Mouse (Mus musculus) liver, embryonic 11.5 days (tissue): ENCODE measurements around the gene Esx1. TPM values are rescaled to one million over a fixed set of nuclear protein-coding genes. Genes with fewer than 3 reads are reported as not detected.

ENCODE experiments used
- ATAC-seq: fragments of 200-750 bp; cut with Nextera tagmentation; replicated peaks from 2 replicates; pipeline ENCODE4 v1.8.0; 2017; ENCODE audit warnings: moderate number of reproducible peaks, mild to moderate bottlenecking, moderate TSS enrichment, moderate library complexity; ENCODE audit not compliant: low FRiP score
- DNase-seq: peaks from one replicate; pipeline ENCODE4 v3.0.0-alpha.2; 2017; ENCODE audit warnings: low spot score
- H3K27ac ChIP-seq: fragments of 300-500 bp; sonication (generic); 2 replicates; pipeline ENCODE4 v1.5.1; 2014; ENCODE audit warnings: mild to moderate bottlenecking, low read depth, low read length, control low read depth
- H3K27me3 ChIP-seq: fragments of 300-500 bp; sonication (generic); replicated peaks from 2 replicates; pipeline ENCODE4 v1.6.1; 2014; ENCODE audit warnings: low read length, mixed read lengths; ENCODE audit not compliant: control insufficient read depth, insufficient read depth
- H3K36me3 ChIP-seq: fragments of 300-500 bp; sonication (generic); 2 replicates; pipeline ENCODE4 v1.6.1; 2014; ENCODE audit warnings: mild to moderate bottlenecking, low read length, moderate library complexity, mixed read lengths; ENCODE audit not compliant: control insufficient read depth, insufficient read depth
- H3K4me1 ChIP-seq: fragments of 300-500 bp; sonication (generic); replicated peaks from 2 replicates; pipeline ENCODE4 v1.6.1; 2014; ENCODE audit warnings: low read length, mixed read lengths; ENCODE audit not compliant: control insufficient read depth, insufficient read depth
- H3K4me2 ChIP-seq: fragments of 300-500 bp; sonication (generic); 2 replicates; pipeline ENCODE4 v1.6.1; 2014; ENCODE audit warnings: mild to moderate bottlenecking, control low read depth, moderate library complexity
- H3K4me3 ChIP-seq: fragments of 300-500 bp; sonication (generic); 2 replicates; pipeline ENCODE4 v1.5.1; 2014; ENCODE audit warnings: low read depth, low read length, control low read depth
- H3K9ac ChIP-seq: fragments of 300-500 bp; sonication (generic); 2 replicates; pipeline ENCODE4 v1.6.1; 2014; ENCODE audit warnings: low read depth, low read length, control low read depth
- H3K9me3 ChIP-seq: fragments of 300-500 bp; sonication (generic); 2 replicates; pipeline ENCODE4 v1.6.1; 2016; ENCODE audit warnings: low read length, inconsistent platforms, mixed read lengths; ENCODE audit not compliant: control insufficient read depth
- WGBS: fragments of 180-500 bp; shearing (Covaris S2); extraction: QIAGEN DNeasy Blood & Tissue Kit; methylation state at CpG from one replicate; pipeline ENCODE4 v1.1.7; 2014; 5-methylcytosine and 5-hydroxymethylcytosine counted together
- polyA plus RNA-seq: library from polyadenylated mRNA; unstranded; fragments of >200 nt; fragmentation: Nextera tagmentation; extraction: Ambion mirVana; gene quantifications from 2 replicates; pipeline ENCODE4 v1.2.1, GENCODE M21; 2014

Gene Esx1
- not detected in 2 replicates for polyA plus RNA-seq

DNA sequence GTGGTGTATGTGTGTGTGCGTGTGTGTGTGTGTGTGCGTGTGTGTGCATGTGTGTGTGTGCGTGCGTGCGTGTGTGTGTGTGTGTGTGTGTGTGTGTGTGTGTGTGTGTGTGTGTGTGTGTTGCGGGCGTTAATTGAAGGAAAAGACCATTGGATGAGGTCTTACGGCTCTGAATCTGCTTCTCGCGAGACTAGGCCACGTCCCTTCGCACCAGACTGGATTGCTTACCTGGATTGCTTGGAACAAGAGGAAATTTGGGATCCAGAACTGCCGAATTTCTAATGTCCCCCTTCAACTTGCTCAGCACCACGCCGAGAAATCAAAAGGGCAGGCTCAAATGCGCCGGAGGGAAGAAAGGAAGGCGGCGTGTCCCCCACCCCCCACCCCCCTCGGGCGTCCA is at the start of gene Esx1:
Gene Esx1, minus strand, starts transcription at position 366 of the 400 bp plus-strand sequence.
- no peaks in the 10 kb centered on the region for H3K9me3 ChIP-seq
- H3K27ac ChIP-seq: no peak within 1 kb of the TSS
- no peaks in the 10 kb centered on the region for H3K36me3 ChIP-seq
- no peak within 1 kb of the TSS; the same call in 1 of the 2 replicates for H3K4me3 ChIP-seq
- 18% methylated on average over 19 of the region's 21 CpGs for WGBS
- DNase-seq (no peak), ATAC-seq (no peak)
- no peak within 1 kb of the TSS for H3K9ac ChIP-seq
- 0 out of 2 replicates have a peak within 1 kb of the TSS, but pooled peaks have one; percentile 9 for H3K4me2 ChIP-seq
- peaks cover 79% of the 10 kb centered on the region for H3K27me3 ChIP-seq
- H3K4me1 ChIP-seq: no peaks in the 10 kb centered on the region

DNA sequence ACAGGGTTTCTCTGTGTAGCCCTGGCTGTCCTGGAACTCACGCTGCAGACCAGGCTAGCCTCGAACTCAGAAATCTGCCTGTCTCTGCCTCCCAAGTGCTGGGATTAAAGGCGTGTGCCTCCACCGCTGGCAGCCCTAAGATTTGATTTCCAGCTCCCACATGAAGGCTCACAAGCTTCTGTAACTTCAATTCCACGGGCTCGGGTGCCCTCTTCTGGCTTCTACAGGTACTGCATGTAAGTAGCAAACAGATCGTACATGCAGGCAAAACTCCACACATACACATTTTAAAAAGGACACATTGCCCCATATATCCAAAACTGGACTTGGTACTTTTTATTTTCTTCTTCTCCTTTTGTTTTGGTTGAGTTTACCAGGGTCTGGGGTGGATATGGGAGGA is 48.1 kb upstream of the Esx1 start:
- H3K27me3 ChIP-seq: no peaks in the 10 kb centered on the region
- H3K4me2 ChIP-seq: no peak overlapping the region
- no peaks in the 10 kb centered on the region for H3K36me3 ChIP-seq
- H3K9me3 ChIP-seq: no peaks in the 10 kb centered on the region
- no peak for ATAC-seq
- H3K9ac ChIP-seq: no peak overlapping the region
- no peak for DNase-seq
- H3K4me1 ChIP-seq: no peaks in the 10 kb centered on the region
- no peak overlapping the region for H3K27ac ChIP-seq
- H3K4me3 ChIP-seq: no peak overlapping the region
- 38% methylated on average over 7 of the region's 7 CpGs for WGBS

DNA sequence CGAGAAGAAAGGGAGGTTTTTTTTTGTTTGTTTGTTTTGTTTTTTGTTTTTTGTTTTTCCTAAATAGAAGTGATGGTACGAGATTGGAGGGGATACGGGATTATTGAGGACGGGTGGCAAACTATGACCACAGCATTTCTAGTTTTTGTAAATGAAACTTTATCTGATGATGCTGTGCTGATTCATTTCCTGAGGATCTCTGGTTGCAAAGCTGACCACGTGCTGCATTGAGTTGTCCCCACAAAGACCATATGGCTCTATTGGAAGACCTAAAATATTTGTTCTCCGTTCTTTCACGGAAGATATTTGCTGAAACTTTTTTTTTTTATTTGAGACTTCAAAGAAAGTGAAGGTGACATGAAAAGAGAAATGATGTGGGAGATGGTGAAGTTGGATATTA is 45.8 kb upstream of the Esx1 start:
- H3K27ac ChIP-seq: no peak overlapping the region
- 63% methylated on average over 7 of the region's 7 CpGs for WGBS
- H3K27me3 ChIP-seq: no peaks in the 10 kb centered on the region
- no peak overlapping the region for H3K9ac ChIP-seq
- H3K36me3 ChIP-seq: no peaks in the 10 kb centered on the region
- no peaks in the 10 kb centered on the region for H3K4me1 ChIP-seq
- no peaks in the 10 kb centered on the region for H3K9me3 ChIP-seq
- no peak overlapping the region for H3K4me3 ChIP-seq
- ATAC-seq (no peak), DNase-seq (no peak)
- H3K4me2 ChIP-seq: no peak overlapping the region

DNA sequence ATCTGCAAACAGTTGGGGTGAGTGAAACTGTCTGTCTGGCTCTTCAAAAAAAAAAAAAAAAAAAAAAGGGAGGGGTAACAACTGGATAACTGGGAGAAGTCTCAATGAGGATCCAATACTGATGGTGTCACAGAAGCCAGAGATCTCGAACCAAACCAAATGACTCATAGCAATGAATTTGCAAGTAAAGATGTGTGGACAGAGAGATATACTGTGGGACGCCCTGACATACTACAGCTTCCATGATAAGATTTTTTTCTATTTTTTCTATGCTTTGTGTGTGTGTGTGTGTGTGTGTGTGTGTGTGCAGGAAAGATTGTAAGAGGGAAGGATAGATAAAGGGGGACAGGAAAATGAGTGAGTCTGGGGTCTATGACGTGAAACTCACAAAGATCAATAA is 43.7 kb upstream of the Esx1 start:
- Histone ChIP-seq H3K4me2 (no peak overlapping the region), H3K9me3 (no peaks in the 10 kb centered on the region), H3K4me3 (no peak overlapping the region), H3K9ac (no peak overlapping the region), H3K36me3 (no peaks in the 10 kb centered on the region), H3K27me3 (no peaks in the 10 kb centered on the region), H3K27ac (no peak overlapping the region), H3K4me1 (no peaks in the 10 kb centered on the region)
- ATAC-seq: no peak
- DNase-seq: no peak
- 57% methylated on average over 3 of the region's 3 CpGs for WGBS

DNA sequence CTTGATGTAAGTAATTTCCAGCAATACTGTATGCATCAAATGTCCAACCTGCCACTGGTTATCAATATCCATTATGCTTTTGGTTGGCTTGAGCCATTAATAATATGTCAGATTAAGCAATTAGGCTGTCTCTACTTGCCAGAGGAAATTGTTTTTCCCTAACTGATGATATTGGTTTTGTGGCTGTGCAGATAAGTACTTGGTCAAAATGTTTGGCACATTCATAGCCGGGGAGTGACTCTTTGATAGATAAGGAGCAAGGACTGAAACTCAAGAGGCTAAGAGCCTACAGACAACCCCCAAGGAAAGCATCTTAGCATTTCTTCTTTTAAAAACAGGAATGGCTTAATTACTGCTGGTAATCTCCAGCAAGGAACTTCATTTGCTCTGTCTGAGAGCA is 40.8 kb upstream of the Esx1 start:
- Histone ChIP-seq H3K4me1 (no peaks in the 10 kb centered on the region), H3K27ac (no peak overlapping the region), H3K9ac (no peak overlapping the region), H3K4me3 (no peak overlapping the region), H3K4me2 (no peak overlapping the region), H3K9me3 (no peaks in the 10 kb centered on the region), H3K36me3 (no peaks in the 10 kb centered on the region), H3K27me3 (no peaks in the 10 kb centered on the region)
- 33% methylated on average over 1 of the region's 1 CpGs for WGBS
- ATAC-seq: no peak
- DNase-seq: no peak

DNA sequence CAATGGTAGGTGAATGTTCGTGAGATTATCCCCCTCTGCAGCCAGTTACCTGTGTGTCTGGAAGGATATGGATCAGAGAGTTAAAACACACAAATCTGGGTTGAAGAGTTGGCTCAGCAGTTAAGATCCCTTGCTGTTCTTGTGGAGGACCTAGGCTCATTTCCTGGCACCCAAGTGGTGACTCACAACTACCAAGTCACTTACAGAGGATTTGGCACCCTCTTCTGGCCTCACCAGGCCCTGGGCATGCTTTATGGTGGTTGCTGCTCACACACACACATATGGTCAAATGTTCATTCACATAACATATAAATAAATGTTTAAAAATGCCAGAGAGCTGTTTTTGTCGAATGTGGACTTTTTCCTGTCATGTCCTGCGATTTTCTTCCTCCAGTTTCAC is 39.1 kb upstream of the Esx1 start:
- Histone ChIP-seq H3K9me3 (no peaks in the 10 kb centered on the region), H3K9ac (no peak overlapping the region), H3K4me3 (no peak overlapping the region), H3K4me2 (no peak overlapping the region), H3K27me3 (no peaks in the 10 kb centered on the region), H3K4me1 (no peaks in the 10 kb centered on the region), H3K36me3 (no peaks in the 10 kb centered on the region), H3K27ac (no peak overlapping the region)
- WGBS: 58% methylated on average over 3 of the region's 3 CpGs
- ATAC-seq: no peak
- no peak for DNase-seq

DNA sequence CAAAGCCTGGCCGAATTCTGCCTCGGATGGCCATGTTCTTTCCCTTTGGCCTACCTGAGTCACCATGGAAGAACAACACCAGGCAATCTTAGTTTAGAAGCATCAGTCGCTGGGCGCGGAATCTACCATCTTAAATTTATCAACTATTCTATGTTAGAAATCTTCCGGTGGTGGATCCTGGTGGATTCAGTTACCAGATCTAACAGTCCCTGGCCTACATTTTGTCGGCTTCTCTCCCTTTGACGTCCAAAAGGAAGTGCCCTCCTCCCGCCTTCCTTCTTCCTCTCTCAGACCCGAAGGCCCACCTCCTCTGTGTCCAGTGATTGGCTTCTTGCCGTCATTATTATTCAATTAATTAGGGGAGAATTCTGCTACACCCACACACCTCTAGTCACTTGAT is 27.2 kb upstream of the Esx1 start:
- H3K36me3 ChIP-seq: no peaks in the 10 kb centered on the region
- H3K4me3 ChIP-seq: no peak overlapping the region
- DNase-seq: no peak
- H3K27ac ChIP-seq: no peak overlapping the region
- no peaks in the 10 kb centered on the region for H3K4me1 ChIP-seq
- no peaks in the 10 kb centered on the region for H3K27me3 ChIP-seq
- WGBS: 85% methylated on average over 11 of the region's 11 CpGs
- no peak overlapping the region for H3K4me2 ChIP-seq
- no peak overlapping the region for H3K9ac ChIP-seq
- no peaks in the 10 kb centered on the region for H3K9me3 ChIP-seq
- no peak for ATAC-seq

DNA sequence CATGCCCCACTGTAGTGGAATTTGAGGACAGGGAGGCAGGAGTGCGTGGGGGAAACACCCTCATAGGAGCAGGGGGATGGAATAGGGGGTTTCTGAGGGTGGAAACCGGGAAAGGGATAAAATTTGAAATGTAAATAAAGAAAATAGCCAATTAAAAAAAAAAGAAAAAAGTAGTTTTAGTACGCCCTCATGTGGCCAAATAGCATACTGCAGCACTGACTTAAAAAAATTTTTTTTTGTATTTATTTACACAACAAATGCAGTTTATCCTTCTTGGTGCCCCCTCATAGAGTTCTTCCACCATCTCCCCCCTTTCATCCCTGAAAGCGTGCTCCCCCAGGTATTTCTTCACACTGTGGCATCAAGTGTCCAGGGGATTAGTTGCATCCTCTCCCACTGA is 22.8 kb upstream of the Esx1 start:
- Histone ChIP-seq H3K4me1 (no peaks in the 10 kb centered on the region), H3K36me3 (no peaks in the 10 kb centered on the region), H3K9ac (no peak overlapping the region), H3K27ac (no peak overlapping the region), H3K27me3 (no peaks in the 10 kb centered on the region), H3K4me3 (no peak overlapping the region), H3K9me3 (no peaks in the 10 kb centered on the region), H3K4me2 (no peak overlapping the region)
- WGBS: 24% methylated on average over 4 of the region's 4 CpGs
- no peak for DNase-seq
- no peak for ATAC-seq

DNA sequence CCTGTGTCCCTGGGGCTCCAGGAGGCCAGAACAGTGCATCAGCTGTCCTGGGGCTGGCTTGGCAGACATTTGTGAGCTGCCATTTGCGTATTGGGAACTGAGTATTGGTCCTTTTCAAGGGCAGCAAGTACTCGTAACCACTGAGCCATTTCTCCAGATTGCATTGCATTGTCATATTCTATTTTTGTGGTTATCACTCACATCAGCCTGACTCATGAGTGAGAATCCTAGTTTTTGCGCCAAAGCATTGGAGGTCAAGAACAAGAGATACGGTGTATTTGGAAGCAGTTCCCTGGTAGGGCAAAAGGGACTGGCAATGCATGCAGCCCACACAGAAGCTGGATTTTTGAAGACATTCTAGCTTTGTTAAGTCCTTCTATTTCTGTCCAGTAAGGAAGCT is 21.8 kb upstream of the Esx1 start:
- no peak overlapping the region for H3K4me3 ChIP-seq
- ATAC-seq (no peak), DNase-seq (no peak)
- 80% methylated on average over 4 of the region's 4 CpGs for WGBS
- H3K9me3 ChIP-seq: no peaks in the 10 kb centered on the region
- no peaks in the 10 kb centered on the region for H3K27me3 ChIP-seq
- H3K36me3 ChIP-seq: no peaks in the 10 kb centered on the region
- no peaks in the 10 kb centered on the region for H3K4me1 ChIP-seq
- no peak overlapping the region for H3K27ac ChIP-seq
- no peak overlapping the region for H3K4me2 ChIP-seq
- H3K9ac ChIP-seq: no peak overlapping the region
